Mouse (Mus musculus) hindbrain, embryonic 14.5 days (tissue): ENCODE measurements at regions not wholly inside any gene's neighbourhood (a gene's known extent, or its start where the extent isn't known, plus 50 kb on each side); places are given as distances from the start of the nearest gene placed in this dataset.

Experiments used
- ATAC-seq: fragments of 200-750 bp; cut with Nextera tagmentation; 2 replicates; pipeline ENCODE4 v1.8.0; 2017; ENCODE audit warnings: moderate number of reproducible peaks, mild to moderate bottlenecking, moderate TSS enrichment, moderate library complexity; ENCODE audit not compliant: low FRiP score
- DNase-seq: peaks from one replicate; pipeline ENCODE4 v3.0.0-alpha.2; 2015; ENCODE audit warnings: low spot score
- H3K27ac ChIP-seq: fragments of 300-500 bp; sonication (generic); 2 replicates; pipeline ENCODE4 v1.5.1; 2014; ENCODE audit warnings: mild to moderate bottlenecking, moderate library complexity
- H3K27me3 ChIP-seq: fragments of 300-500 bp; sonication (generic); 2 replicates; pipeline ENCODE4 v1.6.1; 2014; ENCODE audit warnings: mild to moderate bottlenecking, low read length, mixed read lengths; ENCODE audit not compliant: control insufficient read depth, insufficient read depth
- H3K36me3 ChIP-seq: fragments of 300-500 bp; sonication (generic); replicated peaks from 2 replicates; pipeline ENCODE4 v1.6.1; 2014; ENCODE audit not compliant: control insufficient read depth, insufficient read depth
- H3K4me1 ChIP-seq: fragments of 300-500 bp; sonication (generic); replicated peaks from 2 replicates; pipeline ENCODE4 v1.6.1; 2014; ENCODE audit warnings: antibody characterized with exemption, low read length, mixed read lengths; ENCODE audit not compliant: control insufficient read depth, insufficient read depth
- H3K4me2 ChIP-seq: fragments of 300-500 bp; sonication (generic); replicated peaks from 2 replicates; pipeline ENCODE4 v1.6.1; 2014; ENCODE audit warnings: mild to moderate bottlenecking, moderate library complexity
- H3K4me3 ChIP-seq: fragments of 300-500 bp; sonication (generic); replicated peaks from 2 replicates; pipeline ENCODE4 v1.5.1; 2014; ENCODE audit warnings: mild to moderate bottlenecking, low read length
- H3K9ac ChIP-seq: fragments of 300-500 bp; sonication (generic); 2 replicates; pipeline ENCODE4 v1.6.1; 2014
- H3K9me3 ChIP-seq: fragments of 300-500 bp; sonication (generic); 2 replicates; pipeline ENCODE4 v1.6.1; 2016; ENCODE audit warnings: low read length; ENCODE audit not compliant: control insufficient read depth
- WGBS: fragments of 180-500 bp; shearing (Covaris S2); extraction: QIAGEN DNeasy Blood & Tissue Kit; methylation state at CpG from one replicate; pipeline ENCODE4 v1.1.7; 2014; 5-methylcytosine and 5-hydroxymethylcytosine counted together

GRCm38 (mm10) chr17:77711130-77711529, 488.9 kb upstream of the Crim1 start:
- no peak overlapping the region for H3K27ac ChIP-seq
- H3K9ac ChIP-seq, result no peak overlapping the region
- H3K36me3 ChIP-seq, result no peaks in the 10 kb centered on the region
- DNase-seq (no peak), ATAC-seq (no peak)
- no peaks in the 10 kb centered on the region for H3K27me3 ChIP-seq
- no peaks in the 10 kb centered on the region for H3K4me1 ChIP-seq
- H3K4me3 ChIP-seq, result no peak overlapping the region
- no peaks in the 10 kb centered on the region for H3K9me3 ChIP-seq
- H3K4me2 ChIP-seq, result no peak overlapping the region
- WGBS, result 17% methylated on average over 1 of the region's 1 CpGs

DNA sequence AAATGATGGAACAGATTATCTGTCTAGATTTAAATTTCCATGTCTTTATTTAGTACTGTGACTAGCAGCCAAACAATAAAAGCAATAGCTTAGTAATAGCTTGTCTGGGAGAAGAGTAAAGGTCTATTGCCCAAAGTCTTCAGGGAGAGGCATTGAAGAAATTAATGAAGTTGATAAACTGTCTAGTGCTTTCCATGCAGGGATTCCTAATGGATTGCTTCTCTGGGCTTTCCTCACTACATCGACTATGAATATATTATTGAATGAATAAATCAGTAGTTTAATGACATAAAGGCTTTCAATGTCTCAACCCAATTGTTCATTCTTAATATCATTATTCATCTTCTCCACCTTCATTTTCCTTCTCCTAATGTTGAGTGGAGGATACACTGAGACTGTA, 487.9 kb upstream of the Crim1 start:
- Histone ChIP-seq H3K27ac (no peak overlapping the region), H3K4me3 (no peak overlapping the region), H3K4me1 (no peaks in the 10 kb centered on the region), H3K4me2 (no peak overlapping the region), H3K27me3 (no peaks in the 10 kb centered on the region), H3K9ac (no peak overlapping the region), H3K9me3 (no peaks in the 10 kb centered on the region), H3K36me3 (no peaks in the 10 kb centered on the region)
- peak; percentile 31; the same call in 1 of the 2 replicates for ATAC-seq
- 39% methylated on average over 1 of the region's 1 CpGs for WGBS
- peak; percentile 27 for DNase-seq

DNA sequence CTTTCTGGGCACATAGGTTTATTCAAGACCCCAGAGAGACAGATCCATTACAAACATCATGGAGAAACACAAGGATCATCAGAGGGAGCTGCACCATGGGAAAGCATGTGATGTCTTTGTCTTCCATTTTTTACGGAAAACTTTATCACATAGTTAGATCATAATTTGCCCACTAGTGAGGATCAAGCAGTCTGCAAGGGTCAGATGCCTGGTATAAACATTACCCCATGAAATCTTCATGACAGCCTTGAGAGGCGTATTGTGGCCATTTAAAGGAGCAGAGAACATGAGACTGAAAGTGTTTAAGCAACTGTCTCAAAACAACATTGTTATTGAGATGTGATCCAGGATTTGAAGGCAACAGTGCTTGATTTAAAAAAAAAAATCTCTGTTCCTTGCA, 481.6 kb upstream of the Crim1 start:
- no peak for DNase-seq

DNA sequence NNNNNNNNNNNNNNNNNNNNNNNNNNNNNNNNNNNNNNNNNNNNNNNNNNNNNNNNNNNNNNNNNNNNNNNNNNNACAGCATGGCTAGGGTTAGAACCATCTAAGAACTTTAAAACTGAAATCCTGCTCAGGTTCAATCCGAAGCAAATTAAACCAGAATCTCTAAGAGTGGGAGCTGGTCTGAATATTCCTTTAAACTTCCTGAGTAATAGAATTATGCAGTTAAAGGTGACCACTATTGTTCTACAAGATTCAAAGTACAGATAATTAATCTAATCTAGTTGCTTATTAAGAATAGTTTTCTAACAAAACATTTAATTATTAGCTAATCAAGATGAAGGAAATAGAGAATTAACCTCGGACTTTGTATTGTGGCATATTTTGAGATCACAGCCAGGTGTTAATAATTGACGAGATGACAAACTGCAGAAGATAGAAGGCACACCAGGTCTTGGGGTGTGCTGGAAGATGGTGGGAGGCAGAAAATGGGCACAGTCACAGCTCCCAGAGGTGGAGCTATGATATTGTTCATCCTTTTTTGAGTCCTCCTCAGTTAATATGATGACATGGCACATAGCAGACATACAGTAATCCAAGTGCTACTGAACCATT, 465.5 kb upstream of the Crim1 start:
- ATAC-seq (no peak), DNase-seq (no peak)
- Histone ChIP-seq H3K36me3 (no peaks in the 10 kb centered on the region), H3K4me3 (no peak overlapping the region), H3K4me1 (no peaks in the 10 kb centered on the region), H3K9me3 (no peaks in the 10 kb centered on the region), H3K27me3 (no peaks in the 10 kb centered on the region), H3K9ac (no peak overlapping the region), H3K4me2 (no peak overlapping the region), H3K27ac (no peak overlapping the region)
- 92% methylated on average over 3 of the region's 3 CpGs for WGBS

More for the DNA sequence above, 481.6 kb upstream of the Crim1 start:
- Histone ChIP-seq H3K4me2 (no peak overlapping the region), H3K4me3 (no peak overlapping the region), H3K27ac (no peak overlapping the region), H3K9ac (no peak overlapping the region), H3K4me1 (no peaks in the 10 kb centered on the region), H3K27me3 (no peaks in the 10 kb centered on the region), H3K9me3 (no peaks in the 10 kb centered on the region), H3K36me3 (no peaks in the 10 kb centered on the region)
- 73% methylated on average over 2 of the region's 2 CpGs for WGBS
- ATAC-seq, result no peak
